Mouse (Mus musculus): ENCODE data around the gene Meis2. TPM values are rescaled to one million over a fixed set of nuclear protein-coding genes. Genes with fewer than 3 reads are reported as not detected.

The Meis2 gene
- total and polyA plus RNA-seq, 3 experiments = 3.1 to 9.8 TPM; not detected in 1

DNA sequence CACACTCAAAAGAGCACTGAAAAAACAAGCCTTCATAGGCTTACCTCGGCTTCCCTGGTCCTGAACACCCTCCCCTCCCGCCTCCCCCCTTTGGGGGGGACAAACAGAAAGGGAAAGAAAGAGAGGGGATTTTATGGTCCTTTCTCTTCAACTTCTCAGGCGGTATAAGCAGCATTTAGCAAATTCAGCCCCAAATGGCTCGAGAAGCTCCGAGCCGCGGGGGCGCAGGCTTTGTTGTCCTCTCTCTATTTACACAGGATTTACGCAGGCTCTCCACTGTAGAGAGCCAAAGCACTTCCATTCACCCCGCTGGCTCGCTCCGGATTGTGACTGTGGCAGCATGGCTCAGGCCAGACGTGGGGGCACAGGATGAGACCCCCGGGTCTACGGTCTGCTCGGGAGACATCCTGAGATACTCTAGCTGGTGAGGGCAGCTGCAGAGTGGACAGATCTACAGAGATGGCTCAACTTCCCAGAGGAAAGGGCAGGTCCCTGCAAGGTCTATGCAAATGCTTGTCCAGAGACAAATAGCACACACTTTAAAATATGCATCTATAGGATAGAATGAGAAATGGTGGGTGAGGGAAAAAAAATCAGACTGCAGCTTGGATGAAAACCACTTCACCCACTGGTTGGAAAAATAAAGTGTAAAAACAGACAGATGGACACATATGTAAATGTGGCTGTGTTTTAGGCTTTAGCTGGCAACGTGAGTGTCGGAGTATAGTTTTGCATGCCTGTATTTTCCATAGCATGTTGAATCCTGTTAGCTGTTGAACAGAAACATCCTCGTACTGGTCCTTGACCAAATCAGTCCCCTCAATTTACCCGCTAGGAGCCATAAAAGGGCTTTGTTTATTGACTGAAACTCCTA is 56.3 kb downstream of the Meis2 start:
- no peak overlapping the region for H3K4me3 ChIP-seq (ENCODE audit: control insufficient read depth in 1 of 2, insufficient read depth in 1 of 2, low read depth in 2 of 2, low read length in 2 of 2)
- no peak overlapping the region for H3K27ac ChIP-seq (ENCODE audit: control insufficient read depth, low read depth, low read length)
- H3K4me1 ChIP-seq (ENCODE audit: control insufficient read depth in 1 of 2, insufficient read depth in 2 of 2, low read length in 2 of 2) = peaks cover 3% of the 10 kb centered on the region in 2 experiments; a peak in 2 of 4 replicates
- no peaks in the 10 kb centered on the region for H3K27me3 ChIP-seq (ENCODE audit: control insufficient read depth in 1 of 2, insufficient read depth in 2 of 2, low read length in 2 of 2)
- H3K9ac ChIP-seq (ENCODE audit: control insufficient read depth, low read depth, low read length, poor library complexity, severe bottlenecking) = no peak overlapping the region
- peaks cover 0 to 2% of the 10 kb centered on the region in 2 experiments; a peak in 2 of 4 replicates for H3K36me3 ChIP-seq (ENCODE audit: control insufficient read depth in 1 of 2, insufficient read depth in 2 of 2, low read length in 2 of 2)
- no peaks in the 10 kb centered on the region for H3K79me2 ChIP-seq (ENCODE audit: control insufficient read depth, insufficient read depth, low read length, poor library complexity)
- H3K9me3 ChIP-seq (replicated peaks; ENCODE audit: insufficient read depth, low read length) = no peaks in the 10 kb centered on the region
- no peak for DNase-seq (ENCODE audit: low read depth, low spot score)
- TF ChIP-seq MYB (IDR thresholded peaks at IDR 0.05; ENCODE audit: low read depth, low read length) = no peak
- TF ChIP-seq NELFE (IDR thresholded peaks at IDR 0.05; ENCODE audit: low read depth, low read length) = no peak
- TF ChIP-seq GATA1 (IDR thresholded peaks at IDR 0.05; ENCODE audit: low read depth, low read length) = no peak
- no peak for TF ChIP-seq MAX (IDR thresholded peaks at IDR 0.05; ENCODE audit: low read length)
- TF ChIP-seq ETS1 (IDR thresholded peaks at IDR 0.05; ENCODE audit: low read depth, low read length) = no peak
- TF ChIP-seq MAZ (IDR thresholded peaks at IDR 0.05; ENCODE audit: low read depth, low read length) = no peak
- TF ChIP-seq GABPA (IDR thresholded peaks at IDR 0.05; ENCODE audit: low read depth, low read length) = no peak
- no peak for TF ChIP-seq RCOR1 (IDR thresholded peaks at IDR 0.05; ENCODE audit: low read depth, low read length)
- TF ChIP-seq E2F4 (IDR thresholded peaks at IDR 0.05; ENCODE audit: borderline replicate concordance, low read depth, low read length) = no peak
- TF ChIP-seq POLR2AphosphoS2 (IDR thresholded peaks at IDR 0.05; ENCODE audit: low read length) = no peak
- no peak for TF ChIP-seq RAD21 (IDR thresholded peaks at IDR 0.05; ENCODE audit: low read depth, low read length)
- TF ChIP-seq ZNF384 (IDR thresholded peaks at IDR 0.05; ENCODE audit: low read depth, low read length) = no peak
- TF ChIP-seq MAFK (IDR thresholded peaks at IDR 0.05; ENCODE audit: borderline replicate concordance, low read depth, low read length) = no peak
- no peak for TF ChIP-seq HCFC1 (IDR thresholded peaks at IDR 0.05; ENCODE audit: low read depth, low read length)
- TF ChIP-seq KAT2A (conservative IDR thresholded peaks at IDR 0.05; ENCODE audit: low read depth, low read length) = no peak
- TF ChIP-seq ZC3H11A (IDR thresholded peaks at IDR 0.05; ENCODE audit: low read depth, low read length) = no peak
- no peak for TF ChIP-seq CHD1 (IDR thresholded peaks at IDR 0.05; ENCODE audit: low read depth, low read length)
- TF ChIP-seq SIN3A (IDR thresholded peaks at IDR 0.05; ENCODE audit: low read length) = no peak
- no peak for TF ChIP-seq MXI1 (IDR thresholded peaks at IDR 0.05; ENCODE audit: low read depth, low read length)

- DNase-seq (ENCODE audit: low read depth, low spot score) = no peak
- peaks cover 0 to 2% of the 10 kb centered on the region in 2 experiments; a peak in 2 of 4 replicates for H3K36me3 ChIP-seq (ENCODE audit: control insufficient read depth in 1 of 2, insufficient read depth in 2 of 2, low read length in 2 of 2)
- H3K4me1 ChIP-seq (ENCODE audit: control insufficient read depth in 1 of 2, insufficient read depth in 2 of 2, low read length in 2 of 2) = peaks cover 2 to 3% of the 10 kb centered on the region in 2 experiments; a peak in 2 of 4 replicates
- no peaks in the 10 kb centered on the region for H3K27me3 ChIP-seq (ENCODE audit: control insufficient read depth in 1 of 2, insufficient read depth in 2 of 2, low read length in 2 of 2)
- no peak overlapping the region for H3K27ac ChIP-seq (ENCODE audit: control insufficient read depth, low read depth, low read length)
- H3K9me3 ChIP-seq (replicated peaks; ENCODE audit: insufficient read depth, low read length) = no peaks in the 10 kb centered on the region
- H3K79me2 ChIP-seq (ENCODE audit: control insufficient read depth, insufficient read depth, low read length, poor library complexity) = no peaks in the 10 kb centered on the region
- H3K9ac ChIP-seq (ENCODE audit: control insufficient read depth, low read depth, low read length, poor library complexity, severe bottlenecking) = no peak overlapping the region
- H3K4me3 ChIP-seq (ENCODE audit: control insufficient read depth in 1 of 2, insufficient read depth in 1 of 2, low read depth in 2 of 2, low read length in 2 of 2) = no peak overlapping the region
- TF ChIP-seq ZC3H11A (IDR thresholded peaks at IDR 0.05; ENCODE audit: low read depth, low read length) = no peak
- TF ChIP-seq ETS1 (IDR thresholded peaks at IDR 0.05; ENCODE audit: low read depth, low read length) = no peak
- TF ChIP-seq JUND (IDR thresholded peaks at IDR 0.05; ENCODE audit: low read depth, low read length) = no peak
- TF ChIP-seq CHD2 (IDR thresholded peaks at IDR 0.05; ENCODE audit: low read length) = no peak
- TF ChIP-seq USF1 (IDR thresholded peaks at IDR 0.05; ENCODE audit: low read depth, low read length) = no peak
Observed at GRCm38 (mm10) chr2:116002354-116002753, 63.3 kb downstream of the Meis2 start.

Data from MEL (cell line).